Mouse (Mus musculus) embryonic fibroblast, embryonic 13.5 days (primary cell): ENCODE measurements around the gene Prtg.

Experiments
- CTCF ChIP-seq: IDR thresholded peaks from 2 replicates; pipeline ENCODE4 v1.5.1; 2011; ENCODE audit warnings: mild to moderate bottlenecking, control low read depth, low read length, moderate library complexity, borderline replicate concordance; ENCODE audit not compliant: insufficient read depth
- POLR2A ChIP-seq: IDR thresholded peaks from 2 replicates; pipeline ENCODE4 v1.6.1; 2011; ENCODE audit warnings: low read depth, mild to moderate bottlenecking, control low read depth, low read length, moderate library complexity

DNA sequence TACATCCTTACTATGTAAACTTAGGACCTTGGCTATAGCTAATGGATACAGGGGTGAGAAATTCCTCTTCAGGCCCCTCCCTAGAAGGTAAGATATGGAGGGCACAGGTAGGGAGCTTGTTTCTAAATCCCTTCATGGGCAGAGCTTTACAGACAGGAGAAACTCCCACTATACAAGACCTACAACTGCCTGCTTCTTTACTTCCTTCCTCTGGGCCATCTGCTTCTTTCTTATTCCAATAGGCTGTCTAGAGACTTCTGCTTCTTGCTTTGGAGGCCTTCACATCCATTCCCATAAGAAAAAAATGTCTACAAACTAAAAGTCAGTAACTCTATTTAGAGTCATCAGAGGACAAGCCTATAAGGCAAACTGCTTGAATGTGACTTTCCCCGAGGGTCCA lies 18.9 kb upstream of the Prtg start:
- TF ChIP-seq POLR2A = no peak
- no peak for TF ChIP-seq CTCF
